Mouse (Mus musculus): Measurements from ENCODE around the gene Fkbp4.

DNA sequence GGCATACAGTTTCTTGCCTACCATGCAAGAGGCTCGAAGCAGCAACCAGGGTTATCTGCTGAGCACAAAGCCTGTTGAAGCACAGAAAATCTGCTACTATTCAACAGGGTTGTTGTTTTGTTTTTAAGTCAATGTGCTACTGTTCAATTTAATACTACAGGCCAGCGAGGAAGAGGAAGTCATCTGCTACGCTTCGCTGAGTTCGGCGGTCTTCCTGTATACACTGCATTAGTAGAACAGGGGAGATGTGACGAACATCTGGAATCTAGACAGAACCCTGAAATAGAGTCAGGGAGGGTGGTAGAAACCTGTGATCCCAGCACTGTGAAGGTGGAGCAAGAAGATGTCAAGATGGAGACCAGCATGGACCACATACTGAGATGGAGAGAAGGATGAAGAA, 54.7 kb downstream of the Fkbp4 start:
- TF ChIP-seq CTCF (IDR thresholded peaks at IDR 0.05; ENCODE audit: low read depth) = no peak
- TF ChIP-seq EP300 (IDR thresholded peaks at IDR 0.05; ENCODE audit: low read depth) = no peak
